ENCODE assay signal across 25 mouse cellular contexts in genomic region chr14:22442719-22443118, GRCm38 (mm10).
"Had no signal": no experiment of that assay in that cellular context is flagged by ENCODE, and none has a peak within 500 bp of the region (broad histone marks: within the 10 kb centered on the region; RNA-seq: fewer than 3 reads in every experiment).

No protein-coding gene starts in this region.

- H3K36me3 ChIP-seq: heart, embryonic 10.5 days; heart, embryonic 12.5 days; hindbrain, embryonic 10.5 days; hindbrain, embryonic 12.5 days; intestine, embryonic 15.5 days; liver, embryonic 13.5 days had no signal

- H3K27ac ChIP-seq: gastrocnemius, adult 2 months; heart, embryonic 10.5 days; hindbrain, embryonic 10.5 days; hindbrain, embryonic 12.5 days; hindbrain, embryonic 14.5 days; intestine, embryonic 15.5 days; layer of hippocampus, adult 2 months; left cerebral cortex, adult 2 months; liver, embryonic 13.5 days had no signal

- H3K4me1 ChIP-seq: intestine, embryonic 15.5 days; liver, embryonic 13.5 days had no signal

- DNase-seq: gastrocnemius, postnatal 10 days; gastrocnemius, postnatal 25 days; heart, adult 18-20 months; heart, postnatal 10 days; heart, postnatal 4 days; kidney, adult 18-20 months; kidney, adult 8-10 months; kidney, postnatal 10 days; kidney, postnatal 25 days; kidney, postnatal 4 days; liver; liver, embryonic 13.5 days had no signal

- H3K27me3 ChIP-seq: intestine, embryonic 15.5 days; liver, embryonic 13.5 days had no signal

- H3K4me2 ChIP-seq: heart, embryonic 12.5 days; hindbrain, embryonic 12.5 days; hindbrain, embryonic 14.5 days; intestine, embryonic 15.5 days; liver, embryonic 11.5 days; liver, embryonic 13.5 days had no signal

- H3K9ac ChIP-seq: heart, embryonic 12.5 days; hindbrain, embryonic 12.5 days; hindbrain, embryonic 14.5 days; intestine, embryonic 15.5 days; liver, embryonic 13.5 days had no signal

- H3K4me3 ChIP-seq: gastrocnemius, adult 2 months; heart, embryonic 10.5 days; heart, embryonic 12.5 days; hindbrain, embryonic 10.5 days; hindbrain, embryonic 12.5 days; intestine, embryonic 15.5 days; layer of hippocampus, adult 2 months; left cerebral cortex, adult 2 months; liver, embryonic 13.5 days had no signal

- H3K9me3 ChIP-seq: heart, embryonic 10.5 days; heart, embryonic 12.5 days; hindbrain, embryonic 10.5 days; hindbrain, embryonic 12.5 days; intestine, embryonic 15.5 days; liver, embryonic 13.5 days had no signal

- ATAC-seq: hindbrain, embryonic 16.5 days; inflammation-experienced regulatory T-cells, adult 6 months; intestine, embryonic 15.5 days; intestine, postnatal 0 days had no signal
